Mouse (Mus musculus): ENCODE results near the gene Mrpl44. TPM values are rescaled to one million over a fixed set of nuclear protein-coding genes. Genes with fewer than 3 reads are reported as not detected.

The Mrpl44 gene
- 47.2 and 48.5 TPM in 2 replicates for polyA plus RNA-seq (2014; fragmentation: Nextera tagmentation; extraction: Ambion mirVana)

- Histone ChIP-seq H3K4me1 (ENCODE audit: control insufficient read depth, insufficient read depth, low read length) (0 out of 2 replicates have a peak, but pooled peaks cover 3% of the 10 kb centered on the region), H3K9me3 (ENCODE audit: control insufficient read depth, low read depth, low read length) (no peaks in the 10 kb centered on the region), H3K4me3 (ENCODE audit: low read depth, low read length) (peak within 1 kb of the TSS; percentile 67), H3K27ac (ENCODE audit: low read length) (peak within 1 kb of the TSS; percentile 66), H3K4me2 (replicated peaks; ENCODE audit: low read depth, low read length) (peak within 1 kb of the TSS; percentile 43), H3K36me3 (ENCODE audit: control insufficient read depth, insufficient read depth, low read length) (peaks cover 20% of the 10 kb centered on the region), H3K27me3 (ENCODE audit: control insufficient read depth, insufficient read depth, low read length) (no peaks in the 10 kb centered on the region), H3K9ac (replicated peaks; ENCODE audit: low read depth, low read length) (peak within 1 kb of the TSS; percentile 63)
- 0% methylated on average over 38 of the region's 38 CpGs for WGBS
- ATAC-seq (ENCODE audit: insufficient number of reproducible peaks, insufficient read depth, low FRiP score, low read depth) = peak; percentile 99
These were observed at the start of gene Mrpl44, which contains the start of gene Wdfy1 for GRCm38 (mm10) chr1:79775927-79776458. Gene Mrpl44, plus strand, starts transcription at chr1:79776018. Gene Wdfy1, minus strand, starts transcription at chr1:79776143.

DNA sequence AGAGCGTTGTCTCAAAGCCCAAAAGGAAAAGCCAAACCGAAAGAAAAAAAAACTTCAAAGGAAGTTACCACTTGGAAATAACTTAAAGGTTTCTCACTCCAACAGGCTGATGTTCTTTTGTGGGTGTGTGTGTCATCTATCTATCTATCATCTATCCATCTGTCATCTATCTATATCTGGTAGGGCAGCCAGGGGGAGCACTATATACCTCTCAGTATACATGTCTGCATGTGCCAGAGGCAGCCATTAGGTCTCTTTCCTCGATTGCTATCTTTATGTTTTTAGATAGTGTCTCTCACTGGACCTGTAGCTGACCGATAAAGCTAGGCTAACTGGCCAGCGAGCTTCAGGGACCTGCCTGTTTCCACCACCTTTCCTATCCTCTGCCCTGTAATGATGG lies 41.0 kb upstream of the Mrpl44 start:
- H3K9me3 ChIP-seq (ENCODE audit: control insufficient read depth, low read depth, low read length) = no peaks in the 10 kb centered on the region
- WGBS = 80% methylated on average over 5 of the region's 5 CpGs
- H3K27me3 ChIP-seq (ENCODE audit: control insufficient read depth, insufficient read depth, low read length) = no peaks in the 10 kb centered on the region
- H3K36me3 ChIP-seq (ENCODE audit: control insufficient read depth, insufficient read depth, low read length) = peaks cover 5% of the 10 kb centered on the region
- H3K9ac ChIP-seq (replicated peaks; ENCODE audit: low read depth, low read length) = no peak overlapping the region
- no peak for ATAC-seq (ENCODE audit: insufficient number of reproducible peaks, insufficient read depth, low FRiP score, low read depth)
- no peak overlapping the region for H3K4me3 ChIP-seq (ENCODE audit: low read depth, low read length)
- H3K4me1 ChIP-seq (ENCODE audit: control insufficient read depth, insufficient read depth, low read length) = no peaks in the 10 kb centered on the region
- H3K4me2 ChIP-seq (replicated peaks; ENCODE audit: low read depth, low read length) = no peak overlapping the region
- no peak overlapping the region for H3K27ac ChIP-seq (ENCODE audit: low read length)

DNA sequence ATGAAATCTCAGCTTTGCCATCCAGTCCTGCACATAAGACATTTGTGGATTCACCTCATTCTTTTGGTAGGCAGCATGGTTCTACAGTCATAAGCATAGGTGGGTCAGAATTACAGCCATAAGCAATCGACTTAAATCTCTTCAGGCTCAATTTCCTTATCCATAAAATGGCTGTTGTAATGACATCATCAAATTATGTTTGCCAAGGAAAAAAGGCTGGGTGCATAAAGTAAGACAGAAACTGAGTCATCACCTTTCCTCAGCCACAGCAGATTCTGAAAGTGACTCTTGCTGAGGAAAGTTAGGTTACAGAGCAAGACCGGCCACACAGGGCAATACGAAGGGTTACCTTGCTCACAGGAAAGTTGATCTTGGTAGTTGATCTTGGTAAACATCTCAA lies 39.4 kb upstream of the Mrpl44 start:
- Histone ChIP-seq H3K4me1 (ENCODE audit: control insufficient read depth, insufficient read depth, low read length) (no peaks in the 10 kb centered on the region), H3K27me3 (ENCODE audit: control insufficient read depth, insufficient read depth, low read length) (no peaks in the 10 kb centered on the region), H3K9ac (replicated peaks; ENCODE audit: low read depth, low read length) (no peak overlapping the region), H3K4me2 (replicated peaks; ENCODE audit: low read depth, low read length) (no peak overlapping the region), H3K36me3 (ENCODE audit: control insufficient read depth, insufficient read depth, low read length) (peaks cover 5% of the 10 kb centered on the region), H3K4me3 (ENCODE audit: low read depth, low read length) (no peak overlapping the region), H3K27ac (ENCODE audit: low read length) (no peak overlapping the region), H3K9me3 (ENCODE audit: control insufficient read depth, low read depth, low read length) (no peaks in the 10 kb centered on the region)
- WGBS = 94% methylated on average over 3 of the region's 3 CpGs
- no peak for ATAC-seq (ENCODE audit: insufficient number of reproducible peaks, insufficient read depth, low FRiP score, low read depth)

GRCm38 (mm10) chr1:79739726-79740125 lies 36.1 kb upstream of the Mrpl44 start:
- Histone ChIP-seq H3K36me3 (ENCODE audit: control insufficient read depth, insufficient read depth, low read length) (no peaks in the 10 kb centered on the region; the same call in 1 of the 2 replicates), H3K4me2 (replicated peaks; ENCODE audit: low read depth, low read length) (no peak overlapping the region), H3K9me3 (ENCODE audit: control insufficient read depth, low read depth, low read length) (no peaks in the 10 kb centered on the region), H3K9ac (replicated peaks; ENCODE audit: low read depth, low read length) (no peak overlapping the region), H3K4me1 (ENCODE audit: control insufficient read depth, insufficient read depth, low read length) (no peaks in the 10 kb centered on the region), H3K27me3 (ENCODE audit: control insufficient read depth, insufficient read depth, low read length) (no peaks in the 10 kb centered on the region), H3K4me3 (ENCODE audit: low read depth, low read length) (no peak overlapping the region), H3K27ac (ENCODE audit: low read length) (no peak overlapping the region)
- WGBS = 88% methylated on average over 2 of the region's 2 CpGs
- ATAC-seq (ENCODE audit: insufficient number of reproducible peaks, insufficient read depth, low FRiP score, low read depth) = no peak

- ATAC-seq (ENCODE audit: insufficient number of reproducible peaks, insufficient read depth, low FRiP score, low read depth) = no peak
- H3K36me3 ChIP-seq (ENCODE audit: control insufficient read depth, insufficient read depth, low read length) = no peaks in the 10 kb centered on the region; the same call in 1 of the 2 replicates
- no peaks in the 10 kb centered on the region for H3K27me3 ChIP-seq (ENCODE audit: control insufficient read depth, insufficient read depth, low read length)
- no peak overlapping the region for H3K4me2 ChIP-seq (replicated peaks; ENCODE audit: low read depth, low read length)
- H3K9ac ChIP-seq (replicated peaks; ENCODE audit: low read depth, low read length) = no peak overlapping the region
- no peak overlapping the region for H3K27ac ChIP-seq (ENCODE audit: low read length)
- no peaks in the 10 kb centered on the region for H3K4me1 ChIP-seq (ENCODE audit: control insufficient read depth, insufficient read depth, low read length)
- WGBS = 67% methylated on average over 4 of the region's 4 CpGs
- H3K4me3 ChIP-seq (ENCODE audit: low read depth, low read length) = no peak overlapping the region
- H3K9me3 ChIP-seq (ENCODE audit: control insufficient read depth, low read depth, low read length) = no peaks in the 10 kb centered on the region
These were observed 34.8 kb upstream of the Mrpl44 start for GRCm38 (mm10) chr1:79741002-79741401.

DNA sequence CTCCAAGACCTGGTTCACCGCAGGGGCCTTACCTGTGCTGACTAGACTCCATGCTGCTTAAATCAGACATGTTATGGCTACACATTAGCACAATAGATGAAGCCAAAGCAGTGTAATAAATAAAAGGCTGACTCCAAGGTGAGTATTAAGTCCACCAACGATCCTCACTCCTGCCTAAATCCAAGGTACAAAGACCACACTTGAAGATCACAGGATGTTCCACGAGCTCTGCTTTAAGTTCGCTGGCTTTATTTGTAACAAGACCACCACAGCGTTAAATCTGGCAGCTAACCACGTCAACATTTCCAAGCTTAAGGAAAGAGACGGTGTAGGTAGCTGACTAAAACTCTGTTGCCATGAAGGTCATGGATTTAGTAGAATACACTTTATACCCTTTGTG lies 32.9 kb upstream of the Mrpl44 start:
- no peak for ATAC-seq (ENCODE audit: insufficient number of reproducible peaks, insufficient read depth, low FRiP score, low read depth)

DNA sequence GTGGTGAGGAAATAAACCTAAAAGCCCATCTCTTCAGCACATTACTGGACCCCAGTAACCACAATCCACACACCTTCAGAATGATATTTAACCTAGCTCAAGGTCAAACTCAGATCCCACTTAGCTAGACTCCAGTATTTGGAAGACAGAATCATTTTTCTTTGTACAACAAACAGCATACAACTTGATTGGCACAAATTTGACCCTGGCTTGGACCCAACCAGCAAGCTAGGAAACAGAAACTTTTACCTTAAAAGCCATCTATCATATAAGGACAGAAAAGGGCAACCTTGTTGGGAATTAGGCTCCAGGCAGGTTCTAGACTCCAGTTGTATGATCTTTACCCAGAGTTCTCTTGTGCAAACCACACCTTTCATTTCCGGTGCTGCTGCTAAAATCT lies 32.4 kb upstream of the Mrpl44 start:
- no peak for ATAC-seq (ENCODE audit: insufficient number of reproducible peaks, insufficient read depth, low FRiP score, low read depth)
- Histone ChIP-seq H3K27me3 (ENCODE audit: control insufficient read depth, insufficient read depth, low read length) (no peaks in the 10 kb centered on the region), H3K4me2 (replicated peaks; ENCODE audit: low read depth, low read length) (no peak overlapping the region), H3K4me3 (ENCODE audit: low read depth, low read length) (no peak overlapping the region), H3K9me3 (ENCODE audit: control insufficient read depth, low read depth, low read length) (no peaks in the 10 kb centered on the region), H3K9ac (replicated peaks; ENCODE audit: low read depth, low read length) (no peak overlapping the region), H3K36me3 (ENCODE audit: control insufficient read depth, insufficient read depth, low read length) (no peaks in the 10 kb centered on the region), H3K27ac (ENCODE audit: low read length) (no peak overlapping the region), H3K4me1 (ENCODE audit: control insufficient read depth, insufficient read depth, low read length) (no peaks in the 10 kb centered on the region)
- 90% methylated on average over 1 of the region's 1 CpGs for WGBS

More for the DNA sequence above, 32.9 kb upstream of the Mrpl44 start:
- H3K4me1 ChIP-seq (ENCODE audit: control insufficient read depth, insufficient read depth, low read length) = no peaks in the 10 kb centered on the region
- no peaks in the 10 kb centered on the region for H3K27me3 ChIP-seq (ENCODE audit: control insufficient read depth, insufficient read depth, low read length)
- WGBS = 88% methylated on average over 7 of the region's 7 CpGs
- H3K27ac ChIP-seq (ENCODE audit: low read length) = no peak overlapping the region
- no peak overlapping the region for H3K4me3 ChIP-seq (ENCODE audit: low read depth, low read length)
- H3K9ac ChIP-seq (replicated peaks; ENCODE audit: low read depth, low read length) = no peak overlapping the region
- no peaks in the 10 kb centered on the region for H3K9me3 ChIP-seq (ENCODE audit: control insufficient read depth, low read depth, low read length)
- H3K36me3 ChIP-seq (ENCODE audit: control insufficient read depth, insufficient read depth, low read length) = no peaks in the 10 kb centered on the region
- no peak overlapping the region for H3K4me2 ChIP-seq (replicated peaks; ENCODE audit: low read depth, low read length)

GRCm38 (mm10) chr1:79746056-79746455 lies 29.8 kb upstream of the Mrpl44 start:
- H3K27me3 ChIP-seq (ENCODE audit: control insufficient read depth, insufficient read depth, low read length) = no peaks in the 10 kb centered on the region
- H3K9ac ChIP-seq (replicated peaks; ENCODE audit: low read depth, low read length) = no peak overlapping the region
- no peak for ATAC-seq (ENCODE audit: insufficient number of reproducible peaks, insufficient read depth, low FRiP score, low read depth)
- H3K4me2 ChIP-seq (replicated peaks; ENCODE audit: low read depth, low read length) = no peak overlapping the region
- no peaks in the 10 kb centered on the region for H3K4me1 ChIP-seq (ENCODE audit: control insufficient read depth, insufficient read depth, low read length)
- 72% methylated on average over 4 of the region's 4 CpGs for WGBS
- H3K36me3 ChIP-seq (ENCODE audit: control insufficient read depth, insufficient read depth, low read length) = no peaks in the 10 kb centered on the region
- no peak overlapping the region for H3K27ac ChIP-seq (ENCODE audit: low read length)
- no peak overlapping the region for H3K4me3 ChIP-seq (ENCODE audit: low read depth, low read length)
- H3K9me3 ChIP-seq (ENCODE audit: control insufficient read depth, low read depth, low read length) = peaks cover 3% of the 10 kb centered on the region; the same call in 1 of the 2 replicates

DNA sequence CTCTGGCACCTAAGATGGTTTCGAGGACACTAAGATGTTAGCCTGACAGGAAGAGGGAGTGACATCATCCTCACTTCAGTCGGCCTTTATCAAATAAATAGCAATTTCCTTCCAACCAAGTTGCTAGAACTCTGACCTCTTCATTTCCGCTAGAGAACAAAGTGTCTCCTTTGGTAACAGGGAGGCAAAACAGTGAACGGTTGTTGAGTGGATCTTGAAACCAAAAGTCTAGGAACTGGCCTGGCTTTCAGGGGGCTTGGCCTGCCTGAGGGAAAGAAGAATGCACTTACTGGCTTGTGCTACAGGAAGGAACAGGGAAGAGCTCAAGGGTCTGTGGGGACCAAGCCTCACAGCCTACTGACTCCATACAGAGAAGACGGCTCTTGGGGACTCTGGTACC lies 24.6 kb upstream of the Mrpl44 start:
- no peak overlapping the region for H3K9ac ChIP-seq (replicated peaks; ENCODE audit: low read depth, low read length)
- ATAC-seq (ENCODE audit: insufficient number of reproducible peaks, insufficient read depth, low FRiP score, low read depth) = no peak
- H3K4me3 ChIP-seq (ENCODE audit: low read depth, low read length) = no peak overlapping the region
- H3K9me3 ChIP-seq (ENCODE audit: control insufficient read depth, low read depth, low read length) = peaks cover 3% of the 10 kb centered on the region; the same call in 1 of the 2 replicates
- no peaks in the 10 kb centered on the region for H3K4me1 ChIP-seq (ENCODE audit: control insufficient read depth, insufficient read depth, low read length)
- H3K27ac ChIP-seq (ENCODE audit: low read length) = no peak overlapping the region
- 75% methylated on average over 5 of the region's 5 CpGs for WGBS
- H3K27me3 ChIP-seq (ENCODE audit: control insufficient read depth, insufficient read depth, low read length) = no peaks in the 10 kb centered on the region
- no peaks in the 10 kb centered on the region for H3K36me3 ChIP-seq (ENCODE audit: control insufficient read depth, insufficient read depth, low read length)
- no peak overlapping the region for H3K4me2 ChIP-seq (replicated peaks; ENCODE audit: low read depth, low read length)
